Mouse (Mus musculus) midbrain, embryonic 12.5 days (tissue): Measurements from ENCODE around the gene C87436. TPM values are rescaled to one million over a fixed set of nuclear protein-coding genes. Genes with fewer than 3 reads are reported as not detected.

Source experiments
- ATAC-seq: fragments of 200-750 bp; cut with Nextera tagmentation; 2 replicates; pipeline ENCODE4 v1.8.0; 2017; ENCODE audit warnings: low read depth, moderate TSS enrichment, moderate library complexity; ENCODE audit not compliant: low FRiP score
- H3K27ac ChIP-seq: fragments of 300-500 bp; sonication (generic); replicated peaks from 2 replicates; pipeline ENCODE4 v1.5.1; 2016; ENCODE audit warnings: mild to moderate bottlenecking
- H3K27me3 ChIP-seq: fragments of 300-500 bp; sonication (generic); 2 replicates; pipeline ENCODE4 v1.6.1; 2016; ENCODE audit warnings: mild to moderate bottlenecking
- H3K36me3 ChIP-seq: fragments of 300-500 bp; sonication (generic); 2 replicates; pipeline ENCODE4 v1.6.1; 2016
- H3K4me1 ChIP-seq: fragments of 300-500 bp; sonication (generic); 2 replicates; pipeline ENCODE4 v1.6.1; 2016
- H3K4me2 ChIP-seq: fragments of 300-500 bp; sonication (generic); replicated peaks from 2 replicates; pipeline ENCODE4 v1.6.1; 2016; ENCODE audit warnings: mild to moderate bottlenecking, moderate library complexity
- H3K4me3 ChIP-seq: fragments of 300-500 bp; sonication (generic); 2 replicates; pipeline ENCODE4 v1.5.1; 2016; ENCODE audit warnings: mild to moderate bottlenecking
- H3K9ac ChIP-seq: fragments of 300-500 bp; sonication (generic); replicated peaks from 2 replicates; pipeline ENCODE4 v1.6.1; 2016; ENCODE audit warnings: mild to moderate bottlenecking, moderate library complexity
- H3K9me3 ChIP-seq: fragments of 300-500 bp; sonication (generic); 2 replicates; pipeline ENCODE4 v1.6.1; 2016; ENCODE audit warnings: mild to moderate bottlenecking
- WGBS: fragments of 180-500 bp; shearing (Covaris S2); methylation state at CpG from one replicate; pipeline ENCODE4 v1.1.7; 2016; 5-methylcytosine and 5-hydroxymethylcytosine counted together
- polyA plus RNA-seq: library from polyadenylated mRNA; unstranded; fragments of >200 nt; fragmentation: Nextera tagmentation; extraction: Ambion mirVana; gene quantifications from 2 replicates; pipeline ENCODE4 v1.2.1, GENCODE M21; 2016

Gene C87436
- polyA plus RNA-seq, 1 experiment from 2014 or later = 30.6 TPM

DNA sequence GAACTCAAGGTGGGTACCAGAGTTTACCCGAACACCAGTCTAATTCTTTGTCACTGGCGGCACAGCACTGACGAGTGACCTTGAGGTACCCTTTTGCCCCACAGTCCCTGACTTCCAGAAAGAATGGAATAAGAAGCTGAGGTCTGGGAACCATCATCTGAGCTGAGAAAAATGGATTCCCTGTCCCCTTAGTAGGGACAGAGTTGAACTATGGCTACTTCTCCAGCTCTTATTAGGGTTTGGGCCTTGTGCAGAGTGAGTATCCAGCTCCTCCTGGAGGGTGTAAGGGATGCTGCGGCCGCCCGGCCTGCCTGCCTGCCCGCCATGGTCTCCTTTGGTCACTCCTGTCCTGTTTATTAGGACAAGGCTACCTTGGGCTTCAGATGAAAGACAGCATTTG, 34.9 kb downstream of the C87436 start:
- no peak; the same call in 1 of the 2 replicates for ATAC-seq
- peaks cover 17% of the 10 kb centered on the region for H3K4me1 ChIP-seq
- WGBS = 56% methylated on average over 7 of the region's 7 CpGs

DNA sequence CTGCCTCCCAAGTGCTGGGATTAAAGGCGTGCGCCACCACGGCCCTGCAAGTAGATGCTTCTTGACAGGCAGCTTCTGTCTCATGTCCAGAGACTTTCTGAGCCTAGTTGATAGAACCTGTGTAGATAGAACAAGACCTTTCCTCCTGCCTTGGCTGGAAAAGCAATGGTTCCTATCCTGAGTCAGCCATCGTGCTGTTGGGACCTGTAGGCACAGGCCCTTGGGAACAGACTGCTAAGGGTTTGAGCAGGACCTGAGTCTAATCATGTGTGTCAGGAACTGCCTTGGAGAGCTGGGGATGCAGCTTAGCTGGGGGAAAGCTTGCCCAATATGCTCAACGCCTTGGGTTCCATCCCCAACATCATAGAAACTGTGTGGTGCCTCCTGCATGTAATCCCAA, 35.9 kb downstream of the C87436 start:
- Histone ChIP-seq H3K36me3 (peaks cover 12% of the 10 kb centered on the region), H3K9ac (no peak overlapping the region), H3K4me3 (no peak overlapping the region), H3K9me3 (no peaks in the 10 kb centered on the region), H3K27ac (no peak overlapping the region), H3K4me2 (no peak overlapping the region), H3K27me3 (no peaks in the 10 kb centered on the region), H3K4me1 (peaks cover 17% of the 10 kb centered on the region)
- no peak for ATAC-seq
- WGBS = 97% methylated on average over 5 of the region's 5 CpGs

More for the DNA sequence above, 34.9 kb downstream of the C87436 start:
- Histone ChIP-seq H3K27ac (peak overlapping the region; percentile 87), H3K36me3 (peaks cover 14% of the 10 kb centered on the region), H3K27me3 (no peaks in the 10 kb centered on the region), H3K4me2 (peak overlapping the region; percentile 62), H3K4me3 (peak overlapping the region; percentile 38), H3K9ac (peak overlapping the region; percentile 38), H3K9me3 (no peaks in the 10 kb centered on the region)

DNA sequence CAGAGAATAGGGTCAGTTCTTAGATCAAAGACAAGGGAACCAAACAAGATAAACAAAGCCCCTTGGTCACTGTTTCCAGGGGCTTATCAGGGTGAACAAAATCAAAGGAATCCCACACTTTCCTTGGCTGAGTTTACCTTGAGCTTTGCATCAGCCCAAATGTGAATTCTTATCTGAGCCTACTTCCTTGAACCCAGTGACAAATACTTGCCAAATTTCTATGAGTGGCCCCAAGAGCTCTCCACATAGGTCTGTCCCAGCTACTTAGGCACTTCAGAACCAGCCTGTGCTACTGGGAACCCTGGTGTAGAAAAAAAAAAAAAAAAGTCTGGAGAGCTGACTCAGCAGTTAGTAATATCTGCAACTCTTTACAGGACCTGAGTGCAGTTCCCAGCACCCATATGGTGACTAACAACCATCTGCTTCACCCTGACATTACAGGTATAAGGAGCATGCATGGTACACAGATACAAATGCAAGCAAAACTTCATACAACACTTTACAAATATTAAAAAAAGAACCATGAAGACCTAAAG, 36.5 kb downstream of the C87436 start:
- H3K9me3 ChIP-seq = no peaks in the 10 kb centered on the region
- peaks cover 7% of the 10 kb centered on the region for H3K36me3 ChIP-seq
- H3K27ac ChIP-seq = no peak overlapping the region
- no peak overlapping the region for H3K9ac ChIP-seq
- no peak for ATAC-seq
- no peak overlapping the region for H3K4me3 ChIP-seq
- no peaks in the 10 kb centered on the region for H3K27me3 ChIP-seq
- peaks cover 17% of the 10 kb centered on the region for H3K4me1 ChIP-seq
- H3K4me2 ChIP-seq = no peak overlapping the region

DNA sequence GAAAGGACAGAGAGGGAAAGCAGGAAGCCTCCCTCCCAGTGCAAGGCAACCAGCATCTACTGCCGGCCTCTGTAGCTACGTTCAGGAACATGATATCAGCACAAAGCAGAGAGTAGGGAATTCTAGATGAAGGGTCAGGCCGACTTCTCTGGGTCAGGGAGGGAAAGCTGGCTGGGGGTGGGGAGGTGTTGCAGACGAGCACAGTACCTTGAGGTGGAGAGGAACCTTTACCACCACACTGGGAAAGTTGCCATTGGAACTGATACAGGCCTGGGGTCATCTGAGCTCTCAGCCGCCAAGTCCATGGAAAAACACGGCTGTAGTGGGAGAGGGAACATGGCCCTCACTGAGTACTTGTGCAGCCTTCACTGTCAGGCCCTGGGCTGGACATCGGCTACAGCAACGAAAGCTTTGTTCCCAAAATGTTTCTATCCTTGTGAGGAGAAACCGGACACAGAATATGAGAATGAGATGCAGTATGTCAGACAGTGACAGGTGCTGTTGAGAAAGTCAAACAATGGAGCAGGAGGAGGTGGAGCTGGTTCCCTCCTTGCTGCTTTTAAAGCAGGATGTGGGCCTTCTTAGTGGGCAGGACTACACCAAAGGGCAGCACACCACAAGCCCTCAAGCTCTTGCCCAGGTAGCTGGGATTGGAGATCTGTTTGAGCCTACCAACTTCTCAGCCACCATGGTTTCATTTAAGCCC, 37.4 kb downstream of the C87436 start:
- ATAC-seq = no peak
- H3K27ac ChIP-seq = no peak overlapping the region
- H3K9ac ChIP-seq = no peak overlapping the region
- no peaks in the 10 kb centered on the region for H3K36me3 ChIP-seq
- no peaks in the 10 kb centered on the region for H3K27me3 ChIP-seq
- H3K4me3 ChIP-seq = no peak overlapping the region
- no peaks in the 10 kb centered on the region for H3K9me3 ChIP-seq
- H3K4me1 ChIP-seq = peaks cover 23% of the 10 kb centered on the region
- WGBS = 80% methylated on average over 9 of the region's 9 CpGs
- no peak overlapping the region for H3K4me2 ChIP-seq

DNA sequence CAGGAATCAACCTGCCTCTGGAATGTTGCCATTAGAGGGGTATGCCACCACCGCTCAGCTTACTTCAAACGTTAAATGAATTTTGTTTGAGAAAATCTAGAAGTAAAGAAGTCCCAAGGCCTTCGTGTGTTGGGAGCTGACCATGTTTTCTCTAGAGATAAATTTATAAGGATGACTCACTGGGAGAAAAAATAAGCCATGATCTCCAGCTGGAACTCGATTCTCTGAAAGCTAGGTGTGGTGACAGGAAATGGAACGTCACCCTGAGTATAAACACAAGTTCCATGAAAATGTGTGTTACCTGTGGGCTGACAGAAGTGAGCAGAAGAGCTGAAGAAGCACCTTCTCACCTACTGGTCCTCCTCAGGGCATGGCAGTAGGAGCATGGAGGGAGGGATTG, 38.8 kb downstream of the C87436 start:
- Histone ChIP-seq H3K36me3 (no peaks in the 10 kb centered on the region), H3K4me1 (peaks cover 19% of the 10 kb centered on the region), H3K27me3 (no peaks in the 10 kb centered on the region), H3K9me3 (no peaks in the 10 kb centered on the region), H3K4me3 (no peak overlapping the region), H3K4me2 (no peak overlapping the region), H3K27ac (no peak overlapping the region), H3K9ac (no peak overlapping the region)
- no peak for ATAC-seq
- 86% methylated on average over 5 of the region's 5 CpGs for WGBS

DNA sequence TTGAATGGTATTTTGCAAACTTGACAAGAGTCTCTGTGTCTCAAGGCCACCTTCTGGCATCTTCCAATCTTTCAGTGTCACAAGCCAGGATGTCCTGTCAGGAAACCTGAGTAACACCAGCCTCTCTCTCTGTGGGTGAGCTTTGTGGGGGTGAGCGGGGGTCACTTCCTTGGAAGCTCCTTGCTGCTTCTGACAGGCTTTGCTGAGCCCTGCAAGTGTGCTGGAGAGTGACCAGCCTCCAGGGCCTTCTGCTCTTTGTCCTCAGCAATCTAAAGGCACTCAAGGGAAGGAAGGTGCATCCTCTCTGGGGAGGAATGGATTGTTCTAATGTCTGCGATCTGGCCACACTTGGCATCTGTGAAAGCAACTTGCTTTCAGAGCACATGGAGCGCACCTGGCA, 41.1 kb downstream of the C87436 start:
- Histone ChIP-seq H3K4me2 (no peak overlapping the region), H3K9ac (no peak overlapping the region), H3K36me3 (no peaks in the 10 kb centered on the region), H3K27me3 (no peaks in the 10 kb centered on the region), H3K9me3 (no peaks in the 10 kb centered on the region), H3K27ac (no peak overlapping the region), H3K4me1 (peaks cover 7% of the 10 kb centered on the region), H3K4me3 (no peak overlapping the region)
- no peak for ATAC-seq
- WGBS = 70% methylated on average over 3 of the region's 3 CpGs

DNA sequence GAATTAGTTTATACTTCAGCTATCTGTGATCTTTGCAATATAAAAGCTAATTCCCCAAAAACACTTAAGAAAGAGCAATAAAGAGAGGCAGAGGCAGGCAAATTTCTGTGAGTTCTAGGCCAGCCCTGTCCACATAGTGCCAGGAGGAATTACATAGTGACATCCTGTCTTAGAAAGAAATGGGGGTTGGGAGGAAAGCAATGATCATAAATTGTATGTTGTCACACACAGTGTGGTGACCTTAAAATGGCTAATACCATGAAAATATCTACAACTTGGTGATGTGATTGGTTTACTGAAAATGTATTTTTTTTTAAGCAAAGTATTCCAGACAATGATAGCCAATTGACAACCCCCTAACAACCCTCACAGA, 41.6 kb downstream of the C87436 start:
- Histone ChIP-seq H3K9ac (no peak overlapping the region), H3K4me3 (no peak overlapping the region), H3K27ac (no peak overlapping the region; the same call in 1 of the 2 replicates), H3K4me1 (peaks cover 7% of the 10 kb centered on the region), H3K9me3 (no peaks in the 10 kb centered on the region), H3K27me3 (no peaks in the 10 kb centered on the region), H3K4me2 (no peak overlapping the region), H3K36me3 (no peaks in the 10 kb centered on the region)
- ATAC-seq = no peak

DNA sequence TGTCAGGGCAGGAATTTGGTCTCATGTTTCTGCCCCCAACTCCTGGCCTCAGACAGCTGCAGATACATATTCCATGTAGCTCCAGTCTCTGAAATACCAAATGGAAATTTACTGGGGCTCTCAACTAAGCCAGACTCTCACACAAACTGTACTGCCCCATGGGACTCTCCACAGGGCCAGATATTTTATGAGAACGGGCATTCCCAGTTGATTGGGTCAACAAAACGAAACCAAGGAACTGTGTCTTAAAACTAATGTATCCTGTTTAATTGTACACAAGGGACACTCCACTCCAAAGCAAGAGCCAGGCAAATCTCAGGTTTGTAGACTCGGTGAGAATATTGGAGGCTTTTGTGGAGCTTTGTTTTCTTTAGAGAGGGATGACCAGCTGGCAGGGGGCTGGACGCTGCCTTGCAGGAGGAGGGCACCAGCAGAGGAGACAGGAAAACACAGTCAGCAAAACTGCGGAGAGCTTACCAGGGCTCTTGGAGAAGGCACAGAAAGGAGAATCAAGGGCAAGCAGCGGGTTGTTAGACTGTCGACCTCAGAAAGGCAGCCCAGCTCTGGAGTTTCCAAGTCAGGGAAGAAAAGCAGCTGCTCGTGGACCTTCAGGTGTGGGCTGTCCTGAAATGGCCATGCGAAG, 42.1 kb downstream of the C87436 start:
- no peak overlapping the region for H3K9ac ChIP-seq
- peak overlapping the region; percentile 49 for H3K27ac ChIP-seq
- no peak overlapping the region for H3K4me3 ChIP-seq
- no peaks in the 10 kb centered on the region for H3K36me3 ChIP-seq
- no peak overlapping the region for H3K4me2 ChIP-seq
- 43% methylated on average over 9 of the region's 9 CpGs for WGBS
- no peaks in the 10 kb centered on the region for H3K9me3 ChIP-seq
- no peaks in the 10 kb centered on the region for H3K27me3 ChIP-seq
- ATAC-seq = no peak
- peaks cover 7% of the 10 kb centered on the region for H3K4me1 ChIP-seq

DNA sequence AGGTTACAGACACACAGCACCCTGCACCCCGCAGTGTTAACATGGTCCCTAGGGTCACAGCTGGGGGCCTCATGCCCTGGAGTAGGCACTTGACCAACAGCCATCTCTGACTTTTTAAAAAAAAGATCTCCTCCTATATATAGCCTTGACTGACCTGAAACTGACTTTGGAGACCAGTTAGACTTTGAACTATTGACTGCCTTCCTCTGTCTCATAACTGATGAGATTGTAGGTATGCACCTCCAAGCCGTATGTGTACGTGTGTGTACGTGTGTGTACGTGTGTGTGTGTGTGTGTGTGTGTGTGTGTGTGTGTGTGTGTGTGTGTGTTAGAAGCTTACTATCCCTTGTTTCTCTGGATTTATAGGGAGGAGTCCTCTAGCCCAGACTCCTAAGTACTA, 43.7 kb downstream of the C87436 start:
- no peak for ATAC-seq
- WGBS = 93% methylated on average over 5 of the region's 5 CpGs
- no peak overlapping the region for H3K4me3 ChIP-seq

DNA sequence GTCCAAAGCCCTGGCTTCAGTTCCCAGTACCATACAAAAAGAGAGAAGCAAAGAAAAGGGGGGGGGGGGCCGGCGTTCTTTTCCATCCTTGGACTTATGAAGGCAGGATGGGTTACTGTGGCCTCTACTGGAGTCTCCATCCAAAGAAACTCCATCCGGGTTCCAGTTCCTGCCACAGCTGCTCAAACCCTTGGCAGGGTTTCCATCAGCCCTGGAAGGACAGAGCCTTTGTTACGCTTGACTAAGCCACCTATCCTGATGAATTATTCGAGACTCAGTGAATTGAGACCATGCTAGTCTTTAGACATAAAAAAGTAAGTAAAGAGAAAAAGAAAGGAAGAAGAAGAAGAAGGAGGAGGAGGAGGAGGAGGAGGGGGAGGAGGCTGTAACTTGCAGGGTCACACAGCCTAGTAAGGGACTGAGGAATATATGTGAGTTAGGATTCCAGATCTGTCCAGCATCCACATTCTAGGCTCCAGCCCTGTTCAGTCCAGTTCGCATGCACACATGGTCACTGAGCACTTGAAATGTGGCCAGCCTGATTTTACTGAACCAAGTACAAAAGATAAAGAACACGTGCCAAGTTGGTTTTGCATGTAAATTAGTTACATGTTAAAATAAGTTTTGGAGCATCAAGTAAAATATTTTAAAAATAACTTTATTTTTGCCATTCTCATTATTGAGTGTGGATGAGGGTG, 47.9 kb downstream of the C87436 start:
- Histone ChIP-seq H3K9ac (no peak overlapping the region), H3K9me3 (no peaks in the 10 kb centered on the region), H3K4me2 (no peak overlapping the region), H3K36me3 (no peaks in the 10 kb centered on the region), H3K4me1 (peaks cover 15% of the 10 kb centered on the region), H3K27ac (peak overlapping the region; percentile 20; the same call in 1 of the 2 replicates), H3K27me3 (no peaks in the 10 kb centered on the region), H3K4me3 (no peak overlapping the region)
- 62% methylated on average over 7 of the region's 7 CpGs for WGBS
- no peak for ATAC-seq

More for the DNA sequence above, 43.7 kb downstream of the C87436 start:
- no peaks in the 10 kb centered on the region for H3K27me3 ChIP-seq
- H3K27ac ChIP-seq = no peak overlapping the region
- H3K9ac ChIP-seq = no peak overlapping the region
- no peak overlapping the region for H3K4me2 ChIP-seq
- no peaks in the 10 kb centered on the region for H3K36me3 ChIP-seq
- peaks cover 8% of the 10 kb centered on the region for H3K4me1 ChIP-seq
- H3K9me3 ChIP-seq = no peaks in the 10 kb centered on the region

DNA sequence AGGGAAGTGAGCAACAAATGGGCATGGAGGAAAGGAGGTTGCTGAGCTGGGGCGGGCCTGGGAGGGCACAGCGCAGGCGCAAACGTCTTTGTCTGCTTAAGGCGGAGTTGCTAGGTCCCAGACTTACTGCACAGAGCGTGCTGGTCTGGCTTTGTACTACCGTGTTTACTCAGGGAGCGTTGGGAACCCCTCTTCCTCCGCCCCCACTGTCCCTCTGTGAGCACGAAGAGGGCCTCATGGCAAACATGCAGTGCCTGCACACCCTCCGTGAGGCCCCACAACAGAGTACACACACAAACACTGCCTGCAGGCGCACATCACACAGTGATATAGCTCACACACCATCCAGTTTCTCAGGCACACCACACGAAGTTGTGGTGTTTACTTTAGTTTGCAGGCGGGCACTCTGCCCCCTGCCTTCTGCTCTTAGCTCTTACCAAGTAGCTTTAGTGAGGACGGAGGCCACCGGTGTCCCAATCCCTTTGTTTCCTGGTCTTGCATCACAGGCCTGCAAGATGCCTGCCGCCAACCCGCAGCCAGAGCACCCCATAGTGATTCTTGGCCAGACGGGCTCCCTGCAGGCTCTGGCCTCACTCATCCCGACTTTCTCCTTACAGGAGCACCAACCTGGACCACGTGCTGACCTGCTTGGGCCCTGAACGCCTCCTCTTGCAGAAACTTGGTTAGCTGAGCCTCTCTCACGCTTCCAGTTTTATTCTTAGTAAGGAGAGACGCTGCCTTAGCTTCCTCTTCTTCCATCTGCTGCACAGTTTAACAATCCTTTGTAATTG, 49.4 kb downstream of the C87436 start:
- WGBS = 6% methylated on average over 24 of the region's 24 CpGs
- no peaks in the 10 kb centered on the region for H3K36me3 ChIP-seq
- peak overlapping the region; percentile 98 for H3K27ac ChIP-seq
- peak; percentile 94 for ATAC-seq
- peaks cover 15% of the 10 kb centered on the region for H3K4me1 ChIP-seq
- peak overlapping the region; percentile 49 for H3K9ac ChIP-seq
- H3K27me3 ChIP-seq = no peaks in the 10 kb centered on the region
- H3K4me3 ChIP-seq = peak overlapping the region; percentile 20
- H3K9me3 ChIP-seq = no peaks in the 10 kb centered on the region
- H3K4me2 ChIP-seq = peak overlapping the region; percentile 43
